Mouse (Mus musculus) E14TG2a.4 (cell line): Measurements from ENCODE around the gene Phkg2.
"Not testable (repeated sequence)": the region's sequence is repeated elsewhere in the genome, so short reads cannot be mapped to it uniquely, and the experiment has no call there.

Experiments used
- H3K27me3 ChIP-seq: 2 replicates; pipeline ENCODE4 v1.6.1; 2014; ENCODE audit warnings: low read length, control low read depth; ENCODE audit not compliant: insufficient read depth
- H3K36me3 ChIP-seq: 2 replicates; pipeline ENCODE4 v1.6.1; 2014; ENCODE audit warnings: low read length, control low read depth; ENCODE audit not compliant: insufficient read depth
- H3K4me1 ChIP-seq: replicated peaks from 2 replicates; pipeline ENCODE4 v1.6.1; 2014; ENCODE audit warnings: low read depth, low read length, control low read depth
- H3K4me3 ChIP-seq: replicated peaks from 2 replicates; pipeline ENCODE4 v1.5.1; 2014; ENCODE audit warnings: mild to moderate bottlenecking, low read length
- H3K9me3 ChIP-seq: 2 replicates; pipeline ENCODE4 v1.6.1; 2014; ENCODE audit warnings: low read length, control low read depth
- CTCF ChIP-seq: conservative IDR thresholded peaks from 2 replicates; pipeline ENCODE4 v1.5.1; 2014; ENCODE audit warnings: low read length
- NANOG ChIP-seq: IDR thresholded peaks from 2 replicates; pipeline ENCODE4 v1.6.1; 2014; ENCODE audit warnings: borderline replicate concordance, low read length, mixed read lengths
- POU5F1 ChIP-seq: IDR thresholded peaks from 2 replicates; pipeline ENCODE4 v1.6.1; 2014; ENCODE audit warnings: low read length, borderline replicate concordance

The Phkg2 gene

GRCm38 (mm10) chr7:127613501-127613900 is 40.4 kb downstream of the Phkg2 start:
- no peaks in the 10 kb centered on the region for H3K27me3 ChIP-seq
- peaks cover 96% of the 10 kb centered on the region for H3K9me3 ChIP-seq
- H3K36me3 ChIP-seq: peaks cover 32% of the 10 kb centered on the region
- no peaks in the 10 kb centered on the region for H3K4me1 ChIP-seq
- no peak overlapping the region; the same call in 1 of the 2 replicates for H3K4me3 ChIP-seq
- no peak for TF ChIP-seq POU5F1
- no peak for TF ChIP-seq CTCF
- no peak for TF ChIP-seq NANOG

- Histone ChIP-seq H3K9me3 (peaks cover 91% of the 10 kb centered on the region), H3K27me3 (no peaks in the 10 kb centered on the region), H3K36me3 (peaks cover 32% of the 10 kb centered on the region), H3K4me3 (peak overlapping the region; percentile 84), H3K4me1 (no peaks in the 10 kb centered on the region)
- TF ChIP-seq POU5F1 (no peak), NANOG (no peak), CTCF (no peak)
These were observed 41.0 kb downstream of the Phkg2 start for GRCm38 (mm10) chr7:127614091-127614490.

- H3K27me3 ChIP-seq: no peaks in the 10 kb centered on the region
- TF ChIP-seq CTCF: no peak
- TF ChIP-seq NANOG: no peak
- TF ChIP-seq POU5F1: no peak
- peaks cover 87% of the 10 kb centered on the region for H3K9me3 ChIP-seq
- no peaks in the 10 kb centered on the region for H3K4me1 ChIP-seq
- H3K4me3 ChIP-seq: peak overlapping the region; percentile 84
- H3K36me3 ChIP-seq: peaks cover 32% of the 10 kb centered on the region
These were observed 41.4 kb downstream of the Phkg2 start for GRCm38 (mm10) chr7:127614511-127614890.

GRCm38 (mm10) chr7:127614891-127615843 is 42.0 kb downstream of the Phkg2 start, which contains the start of gene Zfp629:
Gene Zfp629 (minus strand): TSS chr7:127615797.
- Histone ChIP-seq H3K27me3 (no peaks in the 10 kb centered on the region), H3K36me3 (peaks cover 28% of the 10 kb centered on the region), H3K4me1 (no peaks in the 10 kb centered on the region), H3K4me3 (peak within 1 kb of the TSS; percentile 84), H3K9me3 (peaks cover 80% of the 10 kb centered on the region)
- TF ChIP-seq CTCF: no peak
- no peak for TF ChIP-seq NANOG
- TF ChIP-seq POU5F1: no peak; the same call in 1 of the 2 replicates

- no peak overlapping the region for H3K4me3 ChIP-seq
- H3K36me3 ChIP-seq: peaks cover 16% of the 10 kb centered on the region
- no peaks in the 10 kb centered on the region for H3K4me1 ChIP-seq
- TF ChIP-seq NANOG: no peak
- TF ChIP-seq POU5F1: no peak
- no peak for TF ChIP-seq CTCF
- H3K27me3 ChIP-seq: no peaks in the 10 kb centered on the region
- H3K9me3 ChIP-seq: peaks cover 70% of the 10 kb centered on the region
These were observed 43.2 kb downstream of the Phkg2 start for GRCm38 (mm10) chr7:127616336-127616735.

GRCm38 (mm10) chr7:127616881-127617280 is 43.7 kb downstream of the Phkg2 start:
- H3K27me3 ChIP-seq: no peaks in the 10 kb centered on the region
- H3K36me3 ChIP-seq: peaks cover 12% of the 10 kb centered on the region
- TF ChIP-seq NANOG (no peak), CTCF (no peak), POU5F1 (no peak)
- H3K9me3 ChIP-seq: peaks cover 65% of the 10 kb centered on the region
- H3K4me3 ChIP-seq: no peak overlapping the region
- H3K4me1 ChIP-seq: no peaks in the 10 kb centered on the region

GRCm38 (mm10) chr7:127617962-127618361 is 44.8 kb downstream of the Phkg2 start:
- TF ChIP-seq NANOG (no peak), POU5F1 (no peak), CTCF (no peak)
- Histone ChIP-seq H3K27me3 (no peaks in the 10 kb centered on the region), H3K4me3 (peak overlapping the region; percentile 41; the same call in 1 of the 2 replicates), H3K36me3 (peaks cover 1% of the 10 kb centered on the region), H3K4me1 (no peaks in the 10 kb centered on the region), H3K9me3 (peaks cover 54% of the 10 kb centered on the region)

- H3K27me3 ChIP-seq, H3K4me1 ChIP-seq, H3K36me3 ChIP-seq, H3K4me3 ChIP-seq: not testable (repeated sequence)
- H3K9me3 ChIP-seq: peaks cover 50% of the 10 kb centered on the region
These were observed 45.3 kb downstream of the Phkg2 start for GRCm38 (mm10) chr7:127618402-127618801.

GRCm38 (mm10) chr7:127626039-127626438 is 52.9 kb downstream of the Phkg2 start:
- Histone ChIP-seq H3K9me3 (peaks cover 52% of the 10 kb centered on the region), H3K4me3 (peak overlapping the region; percentile 17; the same call in 1 of the 2 replicates)
- TF ChIP-seq NANOG (no peak), POU5F1 (no peak), CTCF (no peak)

More at GRCm38 (mm10) chr7:127626039-127626438, 52.9 kb downstream of the Phkg2 start:
- H3K4me1 ChIP-seq: no peaks in the 10 kb centered on the region
- H3K36me3 ChIP-seq: no peaks in the 10 kb centered on the region
- no peaks in the 10 kb centered on the region for H3K27me3 ChIP-seq
